Mouse (Mus musculus) olfactory bulb, adult 2 months (tissue): ENCODE data around the gene Rims4. TPM values are rescaled to one million over a fixed set of nuclear protein-coding genes. Genes with fewer than 3 reads are reported as not detected.

Experiments used
- H3K27ac ChIP-seq: fragments of 200-500 bp; 2 replicates; pipeline ENCODE4 v1.5.1; 2012; ENCODE audit warnings: low read depth, low read length; ENCODE audit not compliant: insufficient read depth
- H3K4me1 ChIP-seq: fragments of 200-500 bp; 2 replicates; pipeline ENCODE4 v1.6.1; 2012; ENCODE audit warnings: low read length; ENCODE audit not compliant: control insufficient read depth, insufficient read depth
- H3K4me3 ChIP-seq: fragments of 200-500 bp; 2 replicates; pipeline ENCODE4 v1.5.1; 2012; ENCODE audit warnings: mild to moderate bottlenecking, low read depth, low read length, moderate library complexity; ENCODE audit not compliant: insufficient read depth
- CTCF ChIP-seq: fragments of 200-500 bp; IDR thresholded peaks from 2 replicates; pipeline ENCODE4 v1.5.1; 2012; ENCODE audit warnings: low read depth, mild to moderate bottlenecking, low read length, moderate library complexity; ENCODE audit not compliant: insufficient read depth
- POLR2A ChIP-seq: fragments of 200-500 bp; IDR thresholded peaks from 2 replicates; pipeline ENCODE4 v1.6.1; 2012; ENCODE audit warnings: mild to moderate bottlenecking, low read depth, low read length, moderate library complexity; ENCODE audit not compliant: insufficient read depth
- WGBS: fragments of 180-500 bp; shearing (Covaris S2); methylation state at CpG from one replicate; pipeline ENCODE4 v1.1.7; 2018; 5-methylcytosine and 5-hydroxymethylcytosine counted together
- polyA plus RNA-seq: library from polyadenylated mRNA; stranded (reverse); fragments of >200 nt; gene quantifications from 2 replicates; pipeline ENCODE4 v1.2.4, GENCODE M21; 2012; ENCODE audit warnings: low replicate concordance; ENCODE audit not compliant: missing spikeins, insufficient read depth, insufficient read length

The Rims4 gene
- polyA plus RNA-seq, 1 experiment: not detected

DNA sequence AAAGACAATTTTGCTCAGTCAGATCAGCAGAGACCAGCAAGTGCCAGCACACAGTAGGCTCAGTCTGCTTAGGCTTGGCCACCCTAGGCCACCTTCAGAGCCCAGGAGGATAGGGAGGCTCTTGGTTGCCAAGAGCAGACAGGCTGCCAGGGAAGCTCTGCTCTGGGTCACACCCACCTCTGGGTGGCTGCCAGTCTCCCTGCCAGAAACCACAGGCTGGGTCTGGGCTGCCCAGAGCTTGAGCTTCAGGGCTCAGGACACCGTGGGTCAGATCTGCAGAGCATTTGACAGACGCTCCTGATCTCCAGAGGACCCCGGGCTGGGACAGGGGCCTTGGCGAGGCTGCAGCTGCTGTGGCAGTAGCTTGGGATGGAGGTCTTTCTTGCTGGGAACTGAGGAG is 97.9 kb downstream of the Rims4 start, which contains the start of gene Ccn5:
Gene Ccn5, plus strand, starts transcription at position 255 of the 400 bp plus-strand sequence.
- 57% methylated on average over 4 of the region's 4 CpGs for WGBS

DNA sequence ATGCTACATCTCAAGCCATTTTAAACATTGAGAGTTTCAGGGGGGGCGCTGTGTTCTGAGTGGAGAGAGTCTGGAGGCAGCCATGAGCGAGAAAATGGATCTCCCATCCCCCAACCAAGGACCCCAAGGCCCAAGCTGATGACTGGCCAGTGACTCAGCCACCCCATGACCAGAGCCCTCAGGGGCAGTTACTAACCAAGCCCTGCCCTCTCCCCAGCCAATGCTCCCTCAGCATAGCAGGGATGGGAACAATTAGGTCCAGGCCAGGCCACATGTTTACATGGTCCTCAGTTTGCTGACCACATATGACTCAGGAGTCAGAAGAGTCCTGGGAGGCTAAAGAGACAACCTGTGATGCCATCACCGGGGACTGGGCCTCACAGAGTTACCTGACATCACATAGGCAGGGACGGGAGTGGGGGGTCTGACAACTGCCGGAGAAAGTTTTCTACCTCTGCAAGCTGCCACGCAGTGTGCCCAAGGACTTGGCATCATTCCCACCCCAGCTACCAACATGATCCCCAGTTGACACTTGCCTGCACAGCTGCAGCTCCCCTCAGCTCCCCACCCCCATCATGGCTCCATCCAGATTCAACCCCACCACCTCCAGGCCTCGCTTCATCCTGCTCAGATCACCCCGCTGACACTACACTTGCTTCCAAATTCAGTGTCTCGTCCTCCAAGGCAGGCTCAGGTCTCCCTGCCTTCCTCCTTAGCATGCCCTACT is 103.6 kb downstream of the Rims4 start:
- H3K27ac ChIP-seq: no peak overlapping the region
- TF ChIP-seq CTCF (no peak), POLR2A (no peak)
- WGBS: 75% methylated on average over 9 of the region's 9 CpGs
- H3K4me1 ChIP-seq: peaks cover 22% of the 10 kb centered on the region
- no peak overlapping the region for H3K4me3 ChIP-seq

More for the DNA sequence above, 97.9 kb downstream of the Rims4 start, which contains the start of gene Ccn5:
- no peak for TF ChIP-seq CTCF
- no peak for TF ChIP-seq POLR2A
- H3K27ac ChIP-seq: no peak within 1 kb of the TSS
- no peak within 1 kb of the TSS for H3K4me3 ChIP-seq
- peaks cover 4% of the 10 kb centered on the region; the same call in 1 of the 2 replicates for H3K4me1 ChIP-seq

DNA sequence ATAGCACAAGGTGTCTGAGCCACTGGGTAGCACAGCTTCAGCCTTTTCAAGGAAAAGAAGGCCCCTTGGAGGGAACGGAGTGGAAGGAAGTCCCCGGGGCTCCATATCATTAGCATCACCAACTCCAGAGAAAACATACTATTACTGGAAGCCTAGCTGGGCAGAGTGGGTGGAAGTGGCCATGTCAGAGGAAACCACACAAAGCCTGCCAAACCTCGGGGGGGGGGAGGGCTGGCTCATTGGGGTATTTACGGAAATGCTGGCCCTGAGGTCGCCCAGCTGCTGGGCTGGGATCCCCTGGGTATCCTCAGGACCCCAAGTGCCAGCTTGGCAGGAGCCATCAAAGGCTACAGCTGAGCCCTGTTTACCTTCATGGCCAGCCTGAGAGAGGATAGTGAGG is 105.4 kb downstream of the Rims4 start:
- TF ChIP-seq CTCF (no peak), POLR2A (no peak)
- Histone ChIP-seq H3K27ac (no peak overlapping the region; the same call in 1 of the 2 replicates), H3K4me3 (no peak overlapping the region), H3K4me1 (peaks cover 22% of the 10 kb centered on the region)
- WGBS: 31% methylated on average over 5 of the region's 5 CpGs

Other genes starting within 250 kb of the Rims4 start
- gene Ada, start 168.4 kb downstream of the Rims4 start, polyA plus RNA-seq: not detected in 2 replicates
- not detected in 2 replicates for gene Ccn5, start 97.8 kb downstream of the Rims4 start, polyA plus RNA-seq
- not detected in 2 replicates for gene Kcnk15, start 65.0 kb downstream of the Rims4 start, polyA plus RNA-seq
- gene Ywhab, start 76.3 kb upstream of the Rims4 start, polyA plus RNA-seq: 463 TPM in 1 of 2 replicates, not detected in the other
- gene Pabpc1l, start 106.8 kb upstream of the Rims4 start, polyA plus RNA-seq: not detected in 2 replicates
- 150 TPM in 1 of 2 replicates, not detected in the other for gene Stk4, start 151.6 kb upstream of the Rims4 start, polyA plus RNA-seq
- gene Tomm34, start 152.5 kb upstream of the Rims4 start, polyA plus RNA-seq: not detected in 2 replicates